Mouse (Mus musculus): Measurements from ENCODE around the gene Krtap6-2.

Krtap6-2 gene

DNA sequence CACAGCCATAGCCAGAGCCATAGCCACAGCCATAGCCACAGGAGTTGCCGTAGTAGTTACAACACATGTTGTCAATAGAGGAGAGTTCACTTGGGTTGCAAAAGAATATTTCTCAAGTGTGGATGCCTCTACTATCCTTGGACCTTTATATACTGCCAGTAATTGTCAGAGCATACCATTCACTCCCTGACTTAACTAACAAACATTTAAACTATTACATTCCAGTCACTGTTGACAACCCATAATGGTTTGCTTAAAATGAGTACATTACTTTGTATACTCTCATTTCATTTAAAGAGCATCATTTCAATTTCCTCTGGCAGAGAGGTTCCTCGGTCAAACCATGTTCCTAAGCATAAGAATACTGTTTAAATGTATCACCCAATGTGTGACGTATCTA lies at the start of gene Krtap6-2:
Gene Krtap6-2, minus strand, starts transcription at position 101 of the 400 bp plus-strand sequence.
- CTCF ChIA-PET = interaction anchor here (0.6 kb wide), 1 partner anchor 270 kb away, joined by 4 read pairs; no protein-coding TSS in a partner anchor

DNA sequence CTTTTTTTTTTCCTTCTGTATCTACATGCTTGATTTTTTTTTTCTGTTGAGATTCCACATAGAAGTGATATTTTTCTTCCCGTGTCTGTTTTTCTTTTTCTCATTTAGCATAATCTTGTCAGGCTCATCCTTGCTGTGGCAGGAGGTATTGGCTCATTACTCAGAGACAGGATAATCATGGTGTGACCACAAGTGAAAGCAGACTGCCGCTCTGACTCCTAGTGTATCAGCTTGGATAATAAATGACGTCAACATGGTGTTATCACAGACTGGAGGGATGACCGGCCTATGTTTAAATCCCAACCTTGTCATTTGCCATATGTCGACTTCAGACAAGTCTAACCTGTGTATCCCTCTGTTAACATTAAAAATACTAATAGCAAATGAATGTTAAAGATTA lies 41.3 kb upstream of the Krtap6-2 start:
- CTCF ChIA-PET = interaction anchor here (0.7 kb wide), 1 partner anchor 38 kb away, joined by 5 read pairs; no protein-coding TSS in a partner anchor

DNA sequence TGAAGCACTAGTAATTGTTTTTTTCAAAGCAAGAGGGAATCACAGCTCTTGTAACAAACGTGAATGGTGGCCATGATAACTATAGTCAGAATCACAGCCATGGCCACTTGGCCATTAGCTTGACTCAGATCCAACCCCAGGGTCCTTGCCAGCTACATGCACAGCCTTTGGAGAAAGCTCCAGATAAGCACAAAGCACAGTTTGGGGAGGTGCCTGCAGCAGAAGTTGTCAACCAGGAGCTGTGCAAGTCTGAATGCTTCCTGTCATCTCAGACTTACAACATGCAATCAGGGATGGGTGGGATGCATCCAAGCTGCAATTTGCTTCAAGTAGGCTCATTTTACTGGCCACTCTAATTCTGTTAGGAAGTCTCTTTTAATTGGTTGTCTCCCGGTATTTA lies 9.7 kb upstream of the Krtap6-2 start:
- CTCF ChIA-PET = no interaction called here

DNA sequence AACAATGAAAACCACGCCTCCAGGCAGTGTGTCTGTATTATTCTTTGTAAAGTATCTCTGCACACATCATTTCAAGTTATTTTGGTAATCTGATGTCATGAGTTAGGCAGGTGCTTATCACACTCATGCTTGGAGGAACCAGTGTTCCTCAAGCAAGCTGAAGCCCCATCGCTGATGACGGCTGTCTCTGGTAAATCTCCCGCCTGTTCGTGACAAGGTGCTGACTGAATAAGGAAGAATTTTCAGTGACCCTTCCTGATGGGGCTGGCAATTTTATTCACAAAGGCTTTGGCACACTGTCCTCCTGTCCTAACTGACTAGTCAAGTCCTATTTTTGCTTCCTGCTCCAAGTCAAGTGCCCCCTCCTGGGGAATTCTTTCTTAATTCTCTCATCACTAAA lies 5.4 kb upstream of the Krtap6-2 start:
- CTCF ChIA-PET = no interaction called here

DNA sequence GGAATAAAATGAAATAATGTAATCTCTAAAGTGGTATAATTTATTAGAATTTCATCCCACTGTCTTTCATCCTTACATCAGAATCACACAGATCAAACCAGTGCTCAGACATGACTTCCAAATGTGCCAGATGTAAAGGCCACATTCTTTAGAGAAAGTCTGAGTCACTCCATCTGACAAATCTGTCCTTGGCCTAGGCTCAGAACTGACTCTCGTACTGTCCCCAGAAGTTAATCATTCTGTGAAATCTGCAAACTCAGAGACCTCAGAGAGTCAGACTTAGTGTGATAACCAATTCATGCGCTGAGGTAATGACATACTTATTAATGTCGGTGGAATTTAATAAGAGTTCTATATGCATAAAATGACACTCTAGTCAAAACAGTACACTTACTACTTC lies 3.6 kb downstream of the Krtap6-2 start:
- CTCF ChIA-PET = no interaction called here

DNA sequence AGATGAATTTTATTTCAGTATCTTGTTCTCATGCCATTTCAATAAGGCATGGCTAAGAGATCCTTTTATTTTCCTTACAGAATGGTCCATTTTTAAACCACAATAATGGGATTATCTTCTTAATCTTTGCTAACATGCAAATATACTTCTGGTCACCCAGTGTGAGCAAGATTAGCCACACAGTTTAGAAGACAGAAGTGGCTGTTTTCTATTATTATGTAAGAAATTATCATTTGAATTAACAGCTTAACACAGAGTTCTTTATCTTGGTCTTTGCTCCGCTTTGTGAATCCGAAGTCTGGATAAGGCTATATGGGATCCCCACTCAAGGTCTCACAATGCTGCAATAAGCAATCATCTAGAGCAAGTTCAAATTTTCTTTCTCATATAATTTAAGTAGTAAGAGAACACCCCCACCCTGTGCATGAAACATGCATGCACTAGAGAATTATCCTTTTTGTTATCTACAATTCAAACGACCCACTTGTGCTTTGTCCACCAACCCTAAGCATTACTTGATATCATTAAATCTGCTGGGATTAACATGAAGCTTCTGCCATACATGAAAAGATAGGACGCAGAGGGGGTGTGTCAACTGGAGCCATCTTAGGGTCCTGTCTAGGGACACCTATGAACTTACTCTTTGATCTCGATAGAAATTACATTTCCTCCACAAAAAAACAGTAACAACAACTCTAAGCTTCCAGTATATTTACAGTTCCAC lies 9.4 kb downstream of the Krtap6-2 start:
- CTCF ChIA-PET = no interaction called here

DNA sequence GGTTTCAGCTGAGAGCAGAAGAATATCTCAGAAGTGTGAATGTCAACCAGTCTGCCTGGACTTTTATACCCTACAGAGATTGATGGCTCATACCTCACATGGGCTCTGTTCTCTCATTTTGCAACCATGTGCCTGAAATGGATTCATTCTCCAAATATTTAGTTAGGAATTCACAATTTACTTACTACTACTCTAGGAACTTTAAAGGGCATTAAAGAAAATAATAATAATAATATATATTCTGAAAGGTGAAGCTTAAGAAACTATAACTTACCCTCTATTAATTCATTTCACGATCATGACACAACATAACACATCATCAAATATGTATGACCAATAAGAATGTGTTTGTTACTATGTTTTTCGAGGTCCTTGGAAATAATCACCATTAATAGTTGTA lies 16.1 kb downstream of the Krtap6-2 start, which contains the start of gene Krtap21-1:
Gene Krtap21-1, minus strand, starts transcription at position 101 of the 400 bp plus-strand sequence.
- CTCF ChIA-PET = no interaction called here

DNA sequence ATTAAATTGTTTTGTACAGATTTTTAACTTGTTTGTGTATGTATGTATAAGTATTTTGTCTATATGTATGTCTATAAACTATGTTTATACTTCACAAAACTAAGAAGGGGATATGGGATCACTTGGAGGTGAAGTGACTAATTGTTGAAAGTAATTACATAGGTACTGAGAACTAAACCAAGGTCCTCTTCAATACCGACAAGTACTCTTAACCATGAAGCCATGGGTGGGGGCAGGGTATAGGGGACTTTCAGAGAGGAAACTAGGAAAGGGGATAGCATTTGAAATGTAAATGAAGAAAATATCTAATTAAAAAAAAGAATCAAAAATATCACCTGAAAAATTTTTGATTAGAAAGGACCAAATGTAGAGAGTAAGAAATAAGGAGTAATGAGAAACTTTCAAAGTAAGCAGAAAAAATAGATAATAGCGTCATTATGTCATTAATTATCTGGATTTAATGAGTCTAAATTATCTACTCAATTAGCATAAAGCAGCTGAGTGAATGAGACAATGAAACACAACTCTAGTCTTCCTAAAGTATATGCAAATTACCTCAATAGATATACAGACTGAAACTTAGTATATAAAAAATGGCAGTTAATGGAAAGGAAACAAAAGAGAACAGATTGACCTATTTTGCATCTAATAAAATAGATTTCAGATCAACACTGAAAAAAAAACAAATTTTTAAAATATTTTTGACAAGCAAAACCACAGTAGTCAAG lies 47.0 kb downstream of the Krtap6-2 start:
- CTCF ChIA-PET = no interaction called here

Data from spleen, embryonic (tissue).